Mouse (Mus musculus) sigmoid colon, adult 10 weeks (tissue): ENCODE measurements around the gene Apbb1. TPM values are rescaled to one million over a fixed set of nuclear protein-coding genes. Genes with fewer than 3 reads are reported as not detected.

Source experiments
- polyA plus RNA-seq: library from polyadenylated mRNA; stranded (reverse); fragments of 350-450 nt; fragmentation: Illumina TruSeq; extraction: RNeasy Lipid Tissue Mini Kit (QIAGEN cat#74804); gene quantifications from one replicate; pipeline ENCODE4 v1.2.3, GENCODE M21; 2014; ENCODE audit warnings: low read depth, low replicate concordance

Apbb1 gene
- polyA plus RNA-seq = not detected

GRCm38 (mm10) chr7:105581094-105581703 is at the start of gene Apbb1:
Gene Apbb1 (minus strand): TSS chr7:105581653.

GRCm38 (mm10) chr7:105554212-105554942 is 27.1 kb downstream of the Apbb1 start, which contains the start of gene Smpd1:
Gene Smpd1 (plus strand): TSS chr7:105554360.

Other genes with a start within 250 kb of the Apbb1 start
- not detected for gene Olfr690, start 247.5 kb downstream of the Apbb1 start, polyA plus RNA-seq
- not detected for gene Olfr691, start 239.4 kb downstream of the Apbb1 start, polyA plus RNA-seq
- gene Olfr692, start 213.4 kb downstream of the Apbb1 start, polyA plus RNA-seq = not detected
- gene Gm5901, start 206.6 kb downstream of the Apbb1 start, polyA plus RNA-seq = not detected
- gene Fam160a2, start 181.6 kb downstream of the Apbb1 start, polyA plus RNA-seq = 61.1 TPM
- gene Cnga4, start 177.1 kb downstream of the Apbb1 start, polyA plus RNA-seq = 0.16 TPM
- not detected for gene Cckbr, start 155.9 kb downstream of the Apbb1 start, polyA plus RNA-seq
- gene Cavin3, start 99.4 kb downstream of the Apbb1 start, polyA plus RNA-seq = 9.2 TPM
- 2.7 TPM for gene Smpd1, start 27.3 kb downstream of the Apbb1 start, polyA plus RNA-seq
- not detected for gene Hpx, start 18.5 kb upstream of the Apbb1 start, polyA plus RNA-seq
- 9.6 TPM for gene Trim3, start 51.9 kb upstream of the Apbb1 start, polyA plus RNA-seq
- gene Timm10b, start 58.4 kb upstream of the Apbb1 start, polyA plus RNA-seq = 41.0 TPM
- 13.0 TPM for gene Arfip2, start 58.8 kb upstream of the Apbb1 start, polyA plus RNA-seq
- gene Gm45799, start 58.9 kb upstream of the Apbb1 start, polyA plus RNA-seq = 0.79 TPM
- gene Dnhd1, start 69.2 kb upstream of the Apbb1 start, polyA plus RNA-seq = 1.6 TPM
- gene Ilk, start 154.9 kb upstream of the Apbb1 start, polyA plus RNA-seq = 39.9 TPM
- gene Rrp8, start 155.7 kb upstream of the Apbb1 start, polyA plus RNA-seq = 15.8 TPM
- gene Taf10, start 162.7 kb upstream of the Apbb1 start, polyA plus RNA-seq = 11.8 TPM
- 68.0 TPM for gene Tpp1, start 170.6 kb upstream of the Apbb1 start, polyA plus RNA-seq
- gene Dchs1, start 206.0 kb upstream of the Apbb1 start, polyA plus RNA-seq = 0.03 TPM
- 6.7 TPM for gene Mrpl17, start 229.4 kb upstream of the Apbb1 start, polyA plus RNA-seq